Mouse (Mus musculus) kidney, embryonic 14.5 days (tissue): ENCODE data around the gene Scml4. TPM values are rescaled to one million over a fixed set of nuclear protein-coding genes. Genes with fewer than 3 reads are reported as not detected.
A peak's percentile ranks its signal among the peaks of the same experiment; 100 is the strongest.

ENCODE experiments used
- ATAC-seq: fragments of 200-750 bp; cut with Nextera tagmentation; 2 replicates; pipeline ENCODE4 v1.8.0; 2017; ENCODE audit warnings: moderate number of reproducible peaks, mild to moderate bottlenecking, moderate TSS enrichment, moderate library complexity; ENCODE audit not compliant: low FRiP score, low TSS enrichment
- H3K27ac ChIP-seq: fragments of 300-500 bp; sonication (generic); 2 replicates; pipeline ENCODE4 v1.5.1; 2014; ENCODE audit warnings: low read depth, mild to moderate bottlenecking, low read length, moderate library complexity, mixed read lengths
- H3K27me3 ChIP-seq: fragments of 300-500 bp; sonication (generic); 2 replicates; pipeline ENCODE4 v1.6.1; 2014; ENCODE audit warnings: mild to moderate bottlenecking, low read length; ENCODE audit not compliant: control insufficient read depth, insufficient read depth
- H3K36me3 ChIP-seq: fragments of 300-500 bp; sonication (generic); 2 replicates; pipeline ENCODE4 v1.6.1; 2014; ENCODE audit warnings: low read length, mixed read lengths; ENCODE audit not compliant: control insufficient read depth, insufficient read depth
- H3K4me1 ChIP-seq: fragments of 300-500 bp; sonication (generic); 2 replicates; pipeline ENCODE4 v1.6.1; 2014; ENCODE audit warnings: low read length, mixed read lengths; ENCODE audit not compliant: control insufficient read depth, insufficient read depth
- H3K4me2 ChIP-seq: fragments of 300-500 bp; sonication (generic); replicated peaks from 2 replicates; pipeline ENCODE4 v1.6.1; 2014; ENCODE audit warnings: low read depth, mild to moderate bottlenecking, low read length
- H3K4me3 ChIP-seq: fragments of 300-500 bp; sonication (generic); 2 replicates; pipeline ENCODE4 v1.5.1; 2014; ENCODE audit warnings: mild to moderate bottlenecking, low read length
- H3K9ac ChIP-seq: fragments of 300-500 bp; sonication (generic); 2 replicates; pipeline ENCODE4 v1.6.1; 2014; ENCODE audit warnings: low read depth, mild to moderate bottlenecking, low read length, moderate library complexity
- H3K9me3 ChIP-seq: fragments of 300-500 bp; sonication (generic); 2 replicates; pipeline ENCODE4 v1.6.1; 2016; ENCODE audit warnings: low read length; ENCODE audit not compliant: control insufficient read depth
- WGBS: fragments of 180-500 bp; shearing (Covaris S2); extraction: QIAGEN DNeasy Blood & Tissue Kit; methylation state at CpG from one replicate; pipeline ENCODE4 v1.1.7; 2014; 5-methylcytosine and 5-hydroxymethylcytosine counted together
- polyA plus RNA-seq: library from polyadenylated mRNA; unstranded; fragments of >200 nt; fragmentation: Nextera tagmentation; extraction: Ambion mirVana; gene quantifications from 2 replicates; pipeline ENCODE4 v1.2.1, GENCODE M21; 2014

Scml4 gene
- polyA plus RNA-seq, 1 experiment from 2014 or later, result 0.53 TPM

DNA sequence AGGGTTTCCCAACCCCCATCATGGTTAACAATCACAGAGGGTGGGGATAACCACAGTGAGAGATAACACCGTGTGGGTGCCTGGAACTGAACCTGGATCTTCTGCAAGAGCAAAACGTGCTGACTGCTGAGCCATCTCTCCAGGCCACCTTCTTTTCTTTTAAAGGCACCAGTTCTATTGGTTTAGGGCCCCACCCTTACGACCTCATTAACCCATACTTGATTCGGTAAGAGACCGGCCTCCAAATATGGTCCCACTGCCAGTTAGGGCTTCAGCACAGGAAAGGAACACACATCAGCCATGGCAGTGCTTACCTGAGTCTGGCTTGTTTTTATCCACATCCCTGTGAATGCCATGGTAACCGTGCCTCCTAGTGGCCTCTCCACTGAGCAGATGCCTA lies 9.3 kb downstream of the Scml4 start:
- Histone ChIP-seq H3K9me3 (no peaks in the 10 kb centered on the region), H3K4me1 (peaks cover 4% of the 10 kb centered on the region; the same call in 1 of the 2 replicates), H3K9ac (no peak overlapping the region), H3K36me3 (no peaks in the 10 kb centered on the region), H3K4me3 (no peak overlapping the region), H3K27me3 (no peaks in the 10 kb centered on the region), H3K4me2 (no peak overlapping the region), H3K27ac (no peak overlapping the region)
- 55% methylated on average over 6 of the region's 6 CpGs for WGBS
- ATAC-seq, result no peak

DNA sequence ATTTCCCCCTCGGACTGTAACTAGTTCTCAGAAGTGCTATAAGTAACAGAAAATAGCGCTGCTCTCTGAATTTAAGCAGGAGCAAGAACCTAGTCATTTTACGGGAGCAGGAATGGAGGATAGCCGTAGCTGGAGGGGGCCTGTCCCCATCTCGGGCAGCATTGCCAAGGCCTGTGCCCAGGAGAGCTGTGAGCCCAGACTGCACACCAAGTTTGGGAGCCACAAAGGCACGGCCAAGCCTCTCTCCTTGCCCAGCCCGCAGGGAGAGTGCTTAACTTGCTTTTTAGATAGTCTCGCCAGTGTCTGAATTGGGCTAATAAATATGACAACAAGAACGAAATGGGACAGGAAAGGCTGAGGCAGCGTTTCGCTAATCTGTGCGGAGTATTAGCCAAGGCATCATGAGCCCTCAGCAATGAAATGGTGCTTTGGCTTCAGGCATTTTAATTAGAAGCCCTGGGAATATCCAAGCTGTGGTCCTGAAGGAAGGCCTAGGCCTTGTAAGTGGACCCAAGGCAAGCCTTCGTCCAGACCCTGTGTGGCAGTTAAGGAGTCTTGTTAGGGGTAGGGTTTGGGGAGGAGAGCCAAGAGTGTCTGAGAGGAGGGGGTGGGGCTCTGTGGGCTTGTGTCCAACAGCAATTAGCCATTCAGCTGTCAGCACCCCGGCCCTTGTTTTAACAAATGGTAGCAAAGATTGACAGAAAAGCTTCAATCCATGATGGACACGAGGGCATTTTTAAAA lies 12.3 kb downstream of the Scml4 start:
- no peaks in the 10 kb centered on the region for H3K36me3 ChIP-seq
- no peak overlapping the region for H3K4me3 ChIP-seq
- WGBS, result 63% methylated on average over 15 of the region's 15 CpGs
- no peak overlapping the region for H3K9ac ChIP-seq
- no peaks in the 10 kb centered on the region for H3K4me1 ChIP-seq
- ATAC-seq, result no peak
- no peak overlapping the region for H3K27ac ChIP-seq
- no peaks in the 10 kb centered on the region for H3K9me3 ChIP-seq
- no peaks in the 10 kb centered on the region for H3K27me3 ChIP-seq
- no peak overlapping the region for H3K4me2 ChIP-seq

DNA sequence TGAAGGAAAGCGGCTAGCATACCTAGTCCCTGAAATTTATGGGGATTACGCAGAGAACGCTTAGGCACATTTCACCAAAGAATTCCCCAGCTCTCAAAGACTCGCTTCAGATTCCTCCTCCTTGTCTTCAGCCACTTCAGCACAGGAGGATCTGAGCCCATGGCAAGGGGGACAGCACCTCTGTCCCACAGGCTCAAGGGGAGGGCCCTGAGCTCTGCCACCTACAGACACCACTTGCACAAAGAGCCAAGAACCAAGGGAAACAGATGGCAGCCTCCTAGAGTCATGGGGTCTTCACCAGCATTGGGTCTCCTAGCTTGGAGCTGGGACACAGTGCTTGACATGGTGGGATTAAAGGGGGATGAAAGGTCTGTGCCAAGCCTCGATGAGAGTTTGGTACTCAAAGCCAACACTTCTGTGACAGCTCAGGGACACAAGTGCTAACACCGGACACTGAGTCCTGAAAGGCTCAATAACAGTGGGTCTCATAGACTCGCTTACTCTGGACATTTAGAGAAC lies 13.0 kb downstream of the Scml4 start:
- no peaks in the 10 kb centered on the region for H3K27me3 ChIP-seq
- no peak overlapping the region for H3K4me2 ChIP-seq
- H3K36me3 ChIP-seq, result no peaks in the 10 kb centered on the region
- H3K9ac ChIP-seq, result no peak overlapping the region
- H3K4me1 ChIP-seq, result no peaks in the 10 kb centered on the region
- H3K27ac ChIP-seq, result no peak overlapping the region
- H3K9me3 ChIP-seq, result no peaks in the 10 kb centered on the region
- WGBS, result 84% methylated on average over 7 of the region's 7 CpGs
- ATAC-seq, result no peak
- H3K4me3 ChIP-seq, result no peak overlapping the region

DNA sequence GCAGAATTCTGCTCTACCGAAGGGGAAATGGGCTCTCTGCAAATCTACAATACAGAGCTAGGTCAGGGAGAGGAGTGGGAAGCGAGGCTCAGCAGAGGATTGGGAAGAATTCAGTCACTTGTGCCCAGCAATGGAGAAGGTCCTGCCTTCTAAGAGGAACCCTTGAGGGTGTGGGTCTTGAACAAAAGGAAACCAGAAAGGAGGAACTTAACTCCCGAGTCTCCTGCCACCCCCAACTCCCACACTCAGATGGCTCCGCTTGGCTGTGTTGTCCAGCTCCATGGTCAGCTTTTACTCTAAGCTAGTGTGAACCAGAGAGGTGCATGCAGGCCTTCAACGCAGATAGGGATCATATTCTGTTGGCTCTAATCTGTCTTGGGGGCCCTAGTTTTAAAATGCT lies 16.0 kb downstream of the Scml4 start:
- no peaks in the 10 kb centered on the region for H3K27me3 ChIP-seq
- no peak for ATAC-seq
- H3K9me3 ChIP-seq, result no peaks in the 10 kb centered on the region
- H3K9ac ChIP-seq, result no peak overlapping the region
- no peak overlapping the region for H3K27ac ChIP-seq
- 64% methylated on average over 5 of the region's 5 CpGs for WGBS
- no peaks in the 10 kb centered on the region for H3K4me1 ChIP-seq
- no peaks in the 10 kb centered on the region for H3K36me3 ChIP-seq
- no peak overlapping the region for H3K4me2 ChIP-seq
- no peak overlapping the region for H3K4me3 ChIP-seq

DNA sequence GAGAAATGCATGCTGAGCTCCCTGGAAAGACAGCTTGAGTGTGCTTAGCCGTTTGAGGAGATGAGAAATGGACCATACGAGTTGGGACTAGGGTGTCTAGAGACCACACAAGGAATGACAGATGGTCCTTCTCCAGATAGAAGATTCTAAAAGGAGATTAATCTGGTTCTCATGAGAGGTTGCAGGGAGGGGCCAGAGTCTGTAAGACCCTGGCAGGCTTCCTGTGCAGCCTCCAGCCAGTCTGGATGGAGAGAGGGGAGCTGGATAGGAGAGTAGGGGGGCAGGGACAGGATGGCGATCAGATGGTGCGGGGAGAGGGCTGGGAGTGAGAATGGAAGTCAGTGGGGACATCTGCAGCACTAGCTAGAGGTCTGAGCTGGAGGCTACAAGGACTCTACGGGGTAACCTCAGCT lies 19.1 kb downstream of the Scml4 start:
- no peak overlapping the region for H3K9ac ChIP-seq
- H3K27ac ChIP-seq, result no peak overlapping the region
- no peaks in the 10 kb centered on the region for H3K27me3 ChIP-seq
- ATAC-seq, result peak; percentile 78
- H3K4me2 ChIP-seq, result no peak overlapping the region
- 70% methylated on average over 5 of the region's 5 CpGs for WGBS
- H3K36me3 ChIP-seq, result no peaks in the 10 kb centered on the region
- no peaks in the 10 kb centered on the region for H3K9me3 ChIP-seq
- no peaks in the 10 kb centered on the region for H3K4me1 ChIP-seq
- H3K4me3 ChIP-seq, result no peak overlapping the region

DNA sequence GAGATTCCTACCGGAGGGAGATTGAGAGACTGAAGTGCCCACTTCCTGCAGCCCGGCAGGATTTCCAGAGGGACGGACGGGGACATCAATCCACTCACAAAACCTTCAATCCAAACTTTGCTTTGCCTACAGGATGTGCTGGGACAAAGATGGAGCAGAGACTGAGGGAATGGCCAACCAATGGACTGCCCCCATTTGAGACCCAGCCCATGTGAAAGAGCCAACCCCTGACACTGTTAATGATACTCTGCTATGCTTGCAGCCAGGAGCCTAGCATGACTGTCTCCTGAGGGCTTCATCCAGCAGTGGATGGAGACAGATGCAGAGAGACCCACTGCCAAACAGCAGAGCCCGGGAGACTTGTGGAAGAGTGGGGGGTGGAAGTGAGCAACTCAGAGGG lies 19.5 kb downstream of the Scml4 start:
- WGBS, result 74% methylated on average over 5 of the region's 5 CpGs
- Histone ChIP-seq H3K27me3 (no peaks in the 10 kb centered on the region), H3K9ac (no peak overlapping the region), H3K27ac (no peak overlapping the region), H3K4me2 (no peak overlapping the region), H3K4me3 (no peak overlapping the region), H3K9me3 (no peaks in the 10 kb centered on the region), H3K36me3 (no peaks in the 10 kb centered on the region), H3K4me1 (no peaks in the 10 kb centered on the region)
- ATAC-seq, result no peak; the same call in 1 of the 2 replicates

DNA sequence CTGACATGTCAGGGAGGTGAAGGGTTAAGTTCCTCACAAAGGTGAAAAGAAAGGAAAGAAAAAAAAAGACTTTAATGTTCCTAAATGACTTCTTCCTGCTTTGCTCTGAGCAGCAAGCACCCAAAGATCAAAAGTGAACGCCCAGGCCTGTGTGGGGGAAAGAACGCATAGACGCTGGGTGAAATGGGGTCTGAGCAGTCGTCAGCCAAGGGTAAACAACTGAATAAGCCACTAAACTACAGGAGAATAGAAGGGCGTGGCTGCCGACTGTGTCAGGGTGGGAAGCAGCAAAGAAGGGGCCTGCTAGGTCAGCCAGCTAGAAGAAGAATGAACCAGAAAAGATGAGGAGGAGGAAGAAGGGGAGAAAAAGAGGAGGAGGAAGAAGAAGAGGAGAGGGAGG lies 26.9 kb downstream of the Scml4 start:
- H3K4me1 ChIP-seq, result 0 out of 2 replicates have a peak, but pooled peaks cover 2% of the 10 kb centered on the region
- H3K4me2 ChIP-seq, result no peak overlapping the region
- H3K4me3 ChIP-seq, result no peak overlapping the region
- 4% methylated on average over 6 of the region's 6 CpGs for WGBS
- ATAC-seq, result no peak
- H3K27me3 ChIP-seq, result no peaks in the 10 kb centered on the region
- H3K9ac ChIP-seq, result no peak overlapping the region
- H3K27ac ChIP-seq, result no peak overlapping the region
- H3K36me3 ChIP-seq, result no peaks in the 10 kb centered on the region
- H3K9me3 ChIP-seq, result no peaks in the 10 kb centered on the region

DNA sequence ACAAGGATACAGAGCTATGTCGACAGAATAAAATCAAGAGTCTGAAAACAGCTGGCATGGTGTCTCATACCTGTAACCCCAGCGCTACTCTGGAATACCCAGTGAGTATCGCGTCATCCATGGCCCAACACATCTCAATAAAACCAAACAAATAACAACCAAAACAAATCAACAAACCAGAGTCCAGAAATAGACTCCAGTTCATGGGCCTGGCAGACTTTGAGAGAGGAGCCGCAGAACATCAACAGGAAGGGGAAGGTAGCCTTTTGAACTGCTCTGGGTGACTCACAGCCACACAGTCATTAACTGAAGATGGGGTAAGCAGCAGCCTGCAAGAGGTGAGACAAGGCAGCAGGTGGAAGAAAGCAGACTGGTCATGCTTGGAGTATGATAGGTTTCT lies 28.1 kb downstream of the Scml4 start:
- 85% methylated on average over 5 of the region's 5 CpGs for WGBS
- no peak overlapping the region for H3K4me3 ChIP-seq

DNA sequence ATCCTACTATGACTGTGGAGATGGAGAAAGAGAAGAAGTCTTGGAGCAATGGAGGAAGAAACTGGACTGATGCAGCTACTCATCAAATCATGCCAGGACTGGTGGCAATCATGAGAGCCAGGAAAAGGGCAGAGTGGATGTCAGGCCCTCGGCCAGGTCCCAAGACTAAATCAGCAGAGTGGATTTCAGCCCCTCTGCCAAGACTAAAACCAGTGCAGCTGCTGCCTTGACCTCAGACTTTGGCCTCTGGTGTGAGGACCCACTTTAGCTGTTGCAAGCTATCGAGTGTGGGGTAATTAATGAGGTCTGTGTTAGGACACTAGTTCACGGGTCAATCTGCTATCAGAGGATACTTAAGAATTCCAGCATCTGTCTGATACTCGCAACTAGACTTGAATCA lies 30.2 kb downstream of the Scml4 start:
- no peaks in the 10 kb centered on the region for H3K36me3 ChIP-seq
- H3K9me3 ChIP-seq, result no peaks in the 10 kb centered on the region
- no peak overlapping the region for H3K4me2 ChIP-seq
- no peak for ATAC-seq
- H3K27me3 ChIP-seq, result no peaks in the 10 kb centered on the region
- H3K9ac ChIP-seq, result no peak overlapping the region
- H3K4me1 ChIP-seq, result 0 out of 2 replicates have a peak, but pooled peaks cover 2% of the 10 kb centered on the region
- 40% methylated on average over 4 of the region's 4 CpGs for WGBS
- H3K4me3 ChIP-seq, result no peak overlapping the region
- H3K27ac ChIP-seq, result no peak overlapping the region

More for the DNA sequence above, 28.1 kb downstream of the Scml4 start:
- H3K27me3 ChIP-seq, result no peaks in the 10 kb centered on the region
- H3K9ac ChIP-seq, result no peak overlapping the region
- ATAC-seq, result no peak
- H3K9me3 ChIP-seq, result no peaks in the 10 kb centered on the region
- H3K4me2 ChIP-seq, result no peak overlapping the region
- H3K27ac ChIP-seq, result no peak overlapping the region
- H3K36me3 ChIP-seq, result no peaks in the 10 kb centered on the region
- 0 out of 2 replicates have a peak, but pooled peaks cover 2% of the 10 kb centered on the region for H3K4me1 ChIP-seq
